Mouse (Mus musculus) heart, embryonic 15.5 days (tissue): ENCODE measurements around the gene Rhoh. TPM values are rescaled to one million over a fixed set of nuclear protein-coding genes. Genes with fewer than 3 reads are reported as not detected.

ENCODE experiments used
- ATAC-seq: fragments of 200-750 bp; cut with Nextera tagmentation; replicated peaks from 2 replicates; pipeline ENCODE4 v1.8.0; 2017; ENCODE audit warnings: low read depth, moderate TSS enrichment; ENCODE audit not compliant: insufficient number of reproducible peaks, insufficient read depth, low FRiP score
- H3K27ac ChIP-seq: fragments of 300-500 bp; sonication (generic); 2 replicates; pipeline ENCODE4 v1.5.1; 2015; ENCODE audit warnings: mild to moderate bottlenecking, inconsistent platforms
- H3K27me3 ChIP-seq: fragments of 300-500 bp; sonication (generic); 2 replicates; pipeline ENCODE4 v1.6.1; 2015; ENCODE audit warnings: inconsistent platforms
- H3K36me3 ChIP-seq: fragments of 300-500 bp; sonication (generic); 2 replicates; pipeline ENCODE4 v1.6.1; 2015; ENCODE audit warnings: mild to moderate bottlenecking, inconsistent platforms
- H3K4me1 ChIP-seq: fragments of 300-500 bp; sonication (generic); replicated peaks from 2 replicates; pipeline ENCODE4 v1.6.1; 2015; ENCODE audit warnings: inconsistent platforms
- H3K4me2 ChIP-seq: fragments of 300-500 bp; sonication (generic); 2 replicates; pipeline ENCODE4 v1.6.1; 2015; ENCODE audit warnings: inconsistent platforms, mild to moderate bottlenecking, moderate library complexity
- H3K4me3 ChIP-seq: fragments of 300-500 bp; sonication (generic); 2 replicates; pipeline ENCODE4 v1.5.1; 2015; ENCODE audit warnings: mild to moderate bottlenecking, inconsistent platforms
- H3K9ac ChIP-seq: fragments of 300-500 bp; sonication (generic); 2 replicates; pipeline ENCODE4 v1.6.1; 2015; ENCODE audit warnings: mild to moderate bottlenecking, inconsistent platforms
- H3K9me3 ChIP-seq: fragments of 300-500 bp; sonication (generic); replicated peaks from 2 replicates; pipeline ENCODE4 v1.6.1; 2016; ENCODE audit warnings: inconsistent platforms
- WGBS: fragments of 180-500 bp; shearing (Covaris S2); methylation state at CpG from one replicate; pipeline ENCODE4 v1.1.7; 2015; ENCODE audit warnings: mixed read lengths; 5-methylcytosine and 5-hydroxymethylcytosine counted together
- polyA plus RNA-seq: library from polyadenylated mRNA; unstranded; fragments of >200 nt; fragmentation: Nextera tagmentation; extraction: Ambion mirVana; gene quantifications from 2 replicates; pipeline ENCODE4 v1.2.1, GENCODE M21; 2015

Rhoh gene
- polyA plus RNA-seq, 1 experiment from 2014 or later: 1.2 TPM

DNA sequence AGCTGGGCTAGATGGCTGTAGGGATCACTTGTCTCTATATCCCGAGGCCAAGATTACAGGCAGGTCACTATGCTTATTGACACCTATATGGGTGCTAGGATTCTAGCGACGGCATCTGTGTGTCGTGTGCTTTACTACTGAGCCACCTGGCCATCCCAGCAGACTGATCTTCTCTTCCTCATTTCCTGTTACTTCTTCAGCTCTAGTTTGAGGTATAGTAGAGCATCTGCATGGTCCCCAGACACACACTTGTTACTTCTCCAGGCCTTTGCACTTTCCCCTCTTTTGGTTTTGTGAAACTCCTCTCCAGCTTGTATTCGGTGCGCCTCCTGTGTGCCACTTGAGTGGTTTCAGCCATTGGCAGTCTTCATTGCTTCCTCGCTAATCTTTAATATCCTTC, 14.3 kb downstream of the Rhoh start:
- WGBS: 89% methylated on average over 7 of the region's 7 CpGs
- Histone ChIP-seq H3K27ac (no peak overlapping the region), H3K27me3 (no peaks in the 10 kb centered on the region), H3K4me2 (no peak overlapping the region), H3K9me3 (no peaks in the 10 kb centered on the region), H3K4me1 (peaks cover 6% of the 10 kb centered on the region; the same call in 1 of the 2 replicates), H3K9ac (no peak overlapping the region), H3K36me3 (no peaks in the 10 kb centered on the region), H3K4me3 (no peak overlapping the region)
- ATAC-seq: no peak

DNA sequence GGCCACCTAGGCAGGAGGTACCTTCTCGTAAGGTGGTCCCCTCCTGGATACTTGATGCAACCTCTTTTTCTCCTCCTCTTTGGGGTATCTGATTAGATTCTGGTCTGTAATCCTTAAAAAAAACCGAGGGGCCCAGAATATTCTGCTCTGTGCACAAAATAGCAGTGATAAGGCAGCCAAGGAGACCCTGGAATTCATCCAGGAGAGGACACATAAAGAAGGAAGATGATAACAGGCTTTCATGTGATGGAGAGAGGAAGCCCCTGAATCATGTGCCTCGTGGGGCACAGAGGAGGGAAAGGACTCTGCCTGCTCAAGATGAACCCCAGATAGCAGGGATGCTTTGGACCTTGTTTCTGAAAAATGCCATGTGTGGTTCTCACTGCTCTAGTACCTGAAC, 17.4 kb downstream of the Rhoh start:
- 36% methylated on average over 3 of the region's 3 CpGs for WGBS

DNA sequence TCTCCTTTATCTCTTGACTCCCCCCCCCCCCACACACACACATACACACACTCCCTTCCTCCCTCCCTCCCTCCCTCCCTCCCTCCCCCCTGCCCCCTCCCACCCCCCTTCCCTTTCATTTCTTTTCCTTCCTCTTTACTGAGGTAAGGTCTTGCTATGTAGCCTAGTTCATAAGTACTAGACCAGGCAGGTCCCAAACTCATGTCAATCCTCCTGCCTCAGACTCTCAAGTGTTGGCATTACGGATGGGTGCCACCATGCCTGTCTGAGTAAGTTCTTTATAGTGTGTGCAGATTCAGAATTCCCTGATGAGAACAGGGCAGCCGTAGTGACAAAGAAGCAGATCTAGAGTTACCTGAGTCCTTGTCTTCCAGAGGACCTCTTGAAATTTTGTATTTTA, 20.2 kb downstream of the Rhoh start:
- Histone ChIP-seq H3K4me3 (no peak overlapping the region), H3K9me3 (no peaks in the 10 kb centered on the region), H3K36me3 (no peaks in the 10 kb centered on the region), H3K4me2 (no peak overlapping the region), H3K27me3 (no peaks in the 10 kb centered on the region), H3K9ac (no peak overlapping the region), H3K4me1 (peaks cover 15% of the 10 kb centered on the region), H3K27ac (no peak overlapping the region)
- WGBS: 89% methylated on average over 2 of the region's 2 CpGs
- no peak for ATAC-seq

More for the DNA sequence above, 17.4 kb downstream of the Rhoh start:
- peaks cover 15% of the 10 kb centered on the region for H3K4me1 ChIP-seq
- H3K9ac ChIP-seq: no peak overlapping the region
- no peak overlapping the region for H3K27ac ChIP-seq
- no peaks in the 10 kb centered on the region for H3K9me3 ChIP-seq
- no peak overlapping the region for H3K4me2 ChIP-seq
- no peak overlapping the region for H3K4me3 ChIP-seq
- ATAC-seq: no peak
- H3K36me3 ChIP-seq: no peaks in the 10 kb centered on the region
- no peaks in the 10 kb centered on the region for H3K27me3 ChIP-seq

DNA sequence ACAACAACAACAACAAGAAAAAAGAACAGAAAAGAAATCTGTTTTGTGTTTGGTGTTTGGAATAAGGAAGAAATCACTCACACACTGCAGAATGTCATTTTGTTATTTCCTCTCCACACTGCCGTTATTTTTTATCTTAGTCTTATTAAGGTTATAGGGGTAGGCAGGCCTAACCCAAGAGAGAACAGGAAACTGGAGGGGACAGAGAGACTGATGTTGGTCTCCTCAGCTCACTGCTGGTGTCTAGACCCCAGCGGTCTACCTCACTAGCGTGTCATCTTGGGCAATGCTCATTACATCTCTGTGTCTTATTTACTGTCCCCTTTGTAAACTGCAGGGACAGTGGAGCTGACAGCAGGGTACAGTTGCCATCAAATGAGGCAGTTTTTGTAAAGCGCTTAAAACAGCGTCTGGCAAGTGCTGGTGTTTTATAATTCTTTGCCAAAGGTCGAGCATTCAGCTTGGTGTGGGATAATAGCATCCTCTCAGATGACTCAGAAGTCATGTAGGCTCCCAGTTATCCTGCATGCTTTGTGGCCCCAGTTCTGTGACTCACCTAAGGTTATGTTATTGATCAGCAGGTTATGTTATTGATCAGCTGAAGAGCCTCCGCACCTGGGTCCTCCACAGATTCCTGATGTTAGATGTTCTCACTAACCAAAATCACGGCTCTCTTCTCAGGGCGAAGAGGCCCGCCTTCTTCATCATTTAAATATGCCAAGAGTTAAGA, 21.6 kb downstream of the Rhoh start:
- H3K4me1 ChIP-seq: peaks cover 15% of the 10 kb centered on the region
- no peak overlapping the region for H3K4me3 ChIP-seq
- ATAC-seq: no peak
- no peak overlapping the region for H3K4me2 ChIP-seq
- 84% methylated on average over 10 of the region's 10 CpGs for whole genome bisulfite sequencing
- H3K27ac ChIP-seq: no peak overlapping the region
- H3K27me3 ChIP-seq: no peaks in the 10 kb centered on the region
- no peak overlapping the region for H3K9ac ChIP-seq
- no peaks in the 10 kb centered on the region for H3K36me3 ChIP-seq
- H3K9me3 ChIP-seq: no peaks in the 10 kb centered on the region

DNA sequence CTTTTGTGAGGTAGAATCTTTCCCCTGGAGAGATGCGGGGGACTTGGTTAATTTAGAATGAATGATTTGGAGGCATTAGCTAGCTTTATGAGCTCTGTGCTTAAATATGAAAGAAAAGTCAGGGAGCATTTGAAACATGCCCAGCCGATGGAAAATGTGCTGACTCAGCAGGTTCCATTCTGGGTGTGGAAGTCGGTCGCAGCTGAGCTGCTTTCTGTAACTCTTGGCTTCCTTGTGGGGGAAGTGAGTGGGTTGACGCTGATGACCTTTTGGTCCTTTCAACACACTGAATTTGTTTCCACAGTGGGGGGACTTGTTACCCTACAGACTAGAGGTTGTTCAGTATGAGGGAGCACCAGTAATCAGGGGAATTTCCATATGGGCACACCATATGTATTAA, 22.3 kb downstream of the Rhoh start:
- ATAC-seq: no peak
- Histone ChIP-seq H3K27ac (no peak overlapping the region), H3K9ac (no peak overlapping the region), H3K4me1 (peaks cover 12% of the 10 kb centered on the region), H3K36me3 (no peaks in the 10 kb centered on the region), H3K9me3 (no peaks in the 10 kb centered on the region), H3K4me2 (no peak overlapping the region), H3K27me3 (no peaks in the 10 kb centered on the region), H3K4me3 (no peak overlapping the region)
- 45% methylated on average over 5 of the region's 5 CpGs for WGBS

DNA sequence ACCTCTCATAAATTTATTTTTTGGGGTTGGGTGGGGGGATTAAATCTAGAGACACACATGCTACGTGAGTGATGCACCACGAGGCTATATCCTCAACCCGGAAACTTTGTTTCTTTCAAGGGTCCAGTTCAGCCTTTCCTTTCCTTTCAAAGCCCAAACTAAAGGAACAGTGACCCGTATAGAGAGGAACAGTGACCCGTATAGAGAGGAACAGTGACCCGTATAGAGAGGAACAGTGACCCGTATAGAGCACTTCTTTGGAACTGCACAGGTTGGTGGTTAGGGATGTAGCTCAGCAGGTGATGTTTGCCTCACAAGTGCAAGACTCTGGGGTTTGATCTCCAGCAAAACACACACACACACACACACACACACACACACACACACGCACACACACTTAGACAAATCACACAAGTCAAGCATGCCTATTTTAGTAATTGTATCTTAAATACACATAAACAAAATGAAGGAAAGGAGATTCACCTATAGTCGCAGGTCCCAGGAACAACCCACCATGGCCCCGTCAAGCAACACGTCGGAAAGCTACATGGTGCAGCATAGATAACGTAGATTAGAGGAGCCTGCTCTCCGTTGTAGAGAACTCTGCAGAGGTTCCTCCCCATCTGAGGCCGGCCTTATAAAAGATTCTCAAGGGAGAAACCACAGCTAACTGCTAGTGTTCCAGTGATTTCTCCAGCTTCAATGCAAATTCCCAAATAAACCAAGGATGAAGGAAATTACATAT, 24.9 kb downstream of the Rhoh start:
- WGBS: 74% methylated on average over 15 of the region's 15 CpGs

DNA sequence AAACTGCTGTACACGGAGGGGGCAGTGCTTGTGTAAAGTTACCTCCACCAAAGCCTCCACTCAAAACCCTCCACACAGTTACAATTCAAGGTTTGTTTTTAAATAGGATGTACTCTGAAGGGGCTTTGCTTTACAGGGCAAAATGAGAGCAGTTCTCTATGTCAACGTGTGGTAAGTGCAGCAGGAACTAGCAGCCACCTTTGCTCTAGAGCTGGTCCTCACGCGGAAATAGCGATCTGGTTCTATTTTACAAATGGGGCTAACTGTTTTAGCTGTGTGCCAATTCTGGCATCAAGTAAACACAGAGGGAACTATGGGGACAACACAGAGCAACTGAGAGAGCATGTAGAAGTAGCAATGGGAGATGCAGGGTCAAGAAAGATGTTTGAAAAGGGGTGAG, 27.1 kb downstream of the Rhoh start:
- no peak overlapping the region for H3K27ac ChIP-seq
- H3K9ac ChIP-seq: no peak overlapping the region
- WGBS: 87% methylated on average over 5 of the region's 5 CpGs
- ATAC-seq: no peak
- no peaks in the 10 kb centered on the region for H3K9me3 ChIP-seq
- H3K27me3 ChIP-seq: no peaks in the 10 kb centered on the region
- H3K4me3 ChIP-seq: no peak overlapping the region
- H3K4me2 ChIP-seq: no peak overlapping the region
- peaks cover 10% of the 10 kb centered on the region for H3K4me1 ChIP-seq
- no peaks in the 10 kb centered on the region for H3K36me3 ChIP-seq

More for the DNA sequence above, 24.9 kb downstream of the Rhoh start:
- Histone ChIP-seq H3K4me1 (peaks cover 19% of the 10 kb centered on the region), H3K4me3 (no peak overlapping the region), H3K27me3 (no peaks in the 10 kb centered on the region), H3K27ac (no peak overlapping the region), H3K9me3 (no peaks in the 10 kb centered on the region), H3K4me2 (no peak overlapping the region), H3K9ac (no peak overlapping the region), H3K36me3 (no peaks in the 10 kb centered on the region)
- no peak for ATAC-seq

DNA sequence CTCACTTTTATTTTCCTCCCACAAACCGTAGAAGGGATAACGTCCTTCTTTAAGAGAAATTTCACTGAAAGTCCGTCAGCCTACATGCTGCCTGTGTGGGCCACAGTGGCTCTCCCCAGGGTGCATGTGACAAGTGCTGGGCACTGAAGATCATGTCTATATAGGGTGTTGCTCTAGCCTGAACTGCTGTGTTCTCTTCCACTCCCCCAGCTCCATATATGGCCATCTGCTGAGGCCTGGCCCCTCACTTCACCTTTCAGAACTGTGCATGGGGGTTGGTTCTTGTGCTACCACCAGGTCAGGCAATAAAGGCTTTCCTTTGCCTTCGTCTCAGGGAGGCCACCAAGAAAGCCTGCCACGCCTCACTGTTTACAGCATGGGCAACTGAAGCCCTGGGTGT, 28.0 kb downstream of the Rhoh start:
- peaks cover 10% of the 10 kb centered on the region for H3K4me1 ChIP-seq
- H3K27ac ChIP-seq: 0 out of 2 replicates have a peak overlapping the region, but pooled peaks have one; percentile 24
- H3K4me3 ChIP-seq: no peak overlapping the region
- ATAC-seq: peak; percentile 60; the same call in 1 of the 2 replicates
- no peak overlapping the region for H3K4me2 ChIP-seq
- no peaks in the 10 kb centered on the region for H3K9me3 ChIP-seq
- H3K27me3 ChIP-seq: no peaks in the 10 kb centered on the region
- WGBS: 52% methylated on average over 5 of the region's 5 CpGs
- no peaks in the 10 kb centered on the region for H3K36me3 ChIP-seq
- H3K9ac ChIP-seq: no peak overlapping the region

DNA sequence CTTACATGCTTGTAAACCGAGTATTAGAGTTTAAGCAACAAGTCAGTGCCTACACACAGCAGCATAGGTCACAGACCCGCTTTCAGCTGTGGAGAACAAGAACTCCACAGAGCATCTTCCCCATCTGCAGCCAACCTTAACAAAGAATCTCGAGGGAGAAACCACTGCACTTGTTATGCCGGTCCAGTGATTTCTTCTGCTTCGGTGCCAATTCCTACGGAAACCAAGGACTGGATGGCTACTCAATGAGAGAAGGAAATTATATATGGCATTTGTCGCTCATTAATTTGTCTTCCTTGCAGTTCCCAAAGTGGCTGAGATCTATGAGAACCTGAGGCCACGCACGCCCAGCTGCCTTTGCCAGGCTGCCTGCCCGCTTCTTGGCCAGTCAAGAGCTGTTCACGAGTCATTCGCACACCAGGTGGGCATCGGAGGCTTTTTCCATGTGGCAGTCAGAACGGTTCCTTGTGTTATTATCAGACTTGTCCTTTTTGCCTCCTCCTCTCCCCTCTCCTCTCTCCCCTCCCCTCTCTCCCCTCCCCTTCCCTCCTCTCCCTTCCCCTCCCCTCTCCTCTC, 30.3 kb downstream of the Rhoh start:
- Histone ChIP-seq H3K4me1 (peaks cover 21% of the 10 kb centered on the region), H3K4me2 (no peak overlapping the region), H3K9ac (no peak overlapping the region), H3K27me3 (no peaks in the 10 kb centered on the region), H3K4me3 (no peak overlapping the region), H3K9me3 (no peaks in the 10 kb centered on the region), H3K36me3 (no peaks in the 10 kb centered on the region), H3K27ac (no peak overlapping the region)
- no peak for ATAC-seq
- WGBS: 85% methylated on average over 14 of the region's 14 CpGs

DNA sequence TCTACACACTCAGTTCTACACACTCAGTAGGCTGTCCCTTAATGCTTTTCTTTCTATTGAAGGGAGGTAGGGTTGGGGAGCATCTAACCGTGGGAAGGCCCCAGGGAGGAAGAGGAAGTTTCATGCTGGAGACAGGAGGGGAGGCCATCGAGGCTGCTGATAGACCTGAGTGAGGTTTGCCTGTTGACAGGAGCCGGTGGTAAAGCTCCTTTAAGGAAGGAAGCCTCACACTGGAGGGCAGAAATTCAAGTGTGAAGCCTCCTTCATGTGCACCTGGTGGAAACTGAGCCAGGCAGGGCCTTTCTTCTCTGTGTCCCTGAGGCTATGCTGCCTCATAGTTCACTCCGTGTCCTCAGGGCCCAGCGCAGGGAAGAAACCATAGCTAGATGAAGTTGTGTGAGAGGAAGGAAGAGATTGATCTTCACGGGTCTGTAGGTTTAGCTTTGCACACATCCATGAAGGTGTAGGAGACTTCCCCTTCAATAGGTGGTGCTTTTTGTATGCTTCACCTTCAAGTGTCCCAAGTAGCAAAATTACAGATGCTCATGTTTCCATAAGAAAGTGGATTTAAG, 34.2 kb downstream of the Rhoh start:
- Histone ChIP-seq H3K9ac (no peak overlapping the region), H3K4me2 (no peak overlapping the region), H3K4me3 (no peak overlapping the region), H3K27me3 (no peaks in the 10 kb centered on the region), H3K4me1 (peaks cover 18% of the 10 kb centered on the region), H3K36me3 (no peaks in the 10 kb centered on the region), H3K9me3 (no peaks in the 10 kb centered on the region), H3K27ac (no peak overlapping the region)
- WGBS: 67% methylated on average over 6 of the region's 6 CpGs
- no peak for ATAC-seq

DNA sequence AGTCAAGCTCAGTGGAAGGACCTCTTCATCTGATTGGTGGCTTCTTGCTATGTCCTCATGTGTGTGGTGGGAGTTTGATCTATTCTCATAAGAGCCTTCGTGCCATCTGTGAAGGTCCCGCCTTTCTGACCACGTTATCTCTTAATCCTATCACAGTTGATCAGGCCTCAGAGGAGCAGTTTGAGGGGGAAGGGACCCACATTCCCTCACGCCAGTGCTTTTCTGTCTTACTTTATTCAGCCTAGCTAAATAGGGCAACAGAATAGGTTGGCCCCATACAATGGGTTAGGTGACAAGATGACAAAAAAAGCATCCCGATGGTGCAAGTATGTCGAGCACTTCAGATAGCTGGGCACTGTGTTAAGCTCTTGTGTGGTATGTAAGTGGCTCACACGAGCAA, 34.8 kb downstream of the Rhoh start:
- peak overlapping the region; percentile 46 for H3K27ac ChIP-seq
- peaks cover 20% of the 10 kb centered on the region for H3K4me1 ChIP-seq
- WGBS: 47% methylated on average over 7 of the region's 7 CpGs
- H3K9me3 ChIP-seq: no peaks in the 10 kb centered on the region
- H3K4me3 ChIP-seq: no peak overlapping the region
- H3K9ac ChIP-seq: no peak overlapping the region
- no peaks in the 10 kb centered on the region for H3K27me3 ChIP-seq
- no peak for ATAC-seq
- H3K4me2 ChIP-seq: no peak overlapping the region
- no peaks in the 10 kb centered on the region for H3K36me3 ChIP-seq
